Mouse (Mus musculus) neural tube, postnatal 0 days (tissue): Measurements from ENCODE around the gene Fam129c. TPM values are rescaled to one million over a fixed set of nuclear protein-coding genes. Genes with fewer than 3 reads are reported as not detected.

ENCODE experiments used
- microRNA-seq: library from miRNA; unstranded; fragments of <30 nt; microRNA quantifications from one replicate; pipeline ENCODE4, GENCODE M21; 2016
- polyA plus RNA-seq: library from polyadenylated mRNA; unstranded; fragments of >200 nt; fragmentation: Nextera tagmentation; extraction: Ambion mirVana; gene quantifications from 2 replicates; pipeline ENCODE4 v1.2.1, GENCODE M21; 2015

The Fam129c gene
- polyA plus RNA-seq, result 6.7 and 7.2 TPM in 2 replicates

GRCm38 (mm10) chr8:71597451-71597850, at the start of gene Fam129c:
Gene Fam129c, plus strand, starts transcription at chr8:71597648.

GRCm38 (mm10) chr8:71558071-71558957, 39.1 kb upstream of the Fam129c start, which contains the start of gene Tmem221:
Gene Tmem221, minus strand, starts transcription at chr8:71558871.

GRCm38 (mm10) chr8:71566501-71566900, 30.9 kb upstream of the Fam129c start, which contains the start of gene Nxnl1:
Gene Nxnl1, minus strand, starts transcription at chr8:71566601.

GRCm38 (mm10) chr8:71568387-71568937, 29.0 kb upstream of the Fam129c start, which contains the start of gene Slc27a1:
Gene Slc27a1, plus strand, starts transcription at chr8:71568882.

GRCm38 (mm10) chr8:71591471-71592373, 5.7 kb upstream of the Fam129c start, which contains the start of gene Pgls:
Gene Pgls, plus strand, starts transcription at chr8:71592176.

GRCm38 (mm10) chr8:71610822-71611651, 13.6 kb downstream of the Fam129c start, which contains the start of gene Colgalt1:
Gene Colgalt1, plus strand, starts transcription at chr8:71610998.

Small RNAs within 50 kb of the gene (microRNA-seq; reads per million reads assigned to microRNA genes)
- gene Mir6769b, result 2.6 reads per million

Other genes starting within 250 kb of the Fam129c start
- gene Use1, start 230.8 kb upstream of the Fam129c start, polyA plus RNA-seq, result 130 and 134 TPM in 2 replicates
- gene Ocel1, start 226.3 kb upstream of the Fam129c start, polyA plus RNA-seq, result 7.0 and 7.8 TPM in 2 replicates
- 38.2 and 41.9 TPM in 2 replicates for gene Nr2f6, start 215.7 kb upstream of the Fam129c start, polyA plus RNA-seq
- 4.2 and 5.3 TPM in 2 replicates for gene Ushbp1, start 201.8 kb upstream of the Fam129c start, polyA plus RNA-seq
- 92.1 and 102 TPM in 2 replicates for gene Babam1, start 200.8 kb upstream of the Fam129c start, polyA plus RNA-seq
- 2.6 TPM in 2 replicates for gene Ankle1, start 191.6 kb upstream of the Fam129c start, polyA plus RNA-seq
- 185 and 196 TPM in 2 replicates for gene Abhd8, start 134.0 kb upstream of the Fam129c start, polyA plus RNA-seq
- gene Mrpl34, start 132.7 kb upstream of the Fam129c start, polyA plus RNA-seq, result 148 and 173 TPM in 2 replicates
- 259 and 265 TPM in 2 replicates for gene Dda1, start 128.4 kb upstream of the Fam129c start, polyA plus RNA-seq
- 8.4 and 10.0 TPM in 2 replicates for gene Ano8, start 111.7 kb upstream of the Fam129c start, polyA plus RNA-seq
- 18.4 and 18.7 TPM in 2 replicates for gene Gtpbp3, start 109.5 kb upstream of the Fam129c start, polyA plus RNA-seq
- gene Plvap, start 85.9 kb upstream of the Fam129c start, polyA plus RNA-seq, result 15.4 and 15.8 TPM in 2 replicates
- gene Ccdc194, start 71.9 kb upstream of the Fam129c start, polyA plus RNA-seq, result not detected in 2 replicates
- gene Bst2, start 60.2 kb upstream of the Fam129c start, polyA plus RNA-seq, result 24.3 and 26.4 TPM in 2 replicates
- 89.4 and 91.4 TPM in 2 replicates for gene Mvb12a, start 54.7 kb upstream of the Fam129c start, polyA plus RNA-seq
- 0.28 and 0.40 TPM in 2 replicates for gene Tmem221, start 38.8 kb upstream of the Fam129c start, polyA plus RNA-seq
- 0.05 and 0.17 TPM in 2 replicates for gene Nxnl1, start 31.0 kb upstream of the Fam129c start, polyA plus RNA-seq
- gene Slc27a1, start 28.8 kb upstream of the Fam129c start, polyA plus RNA-seq, result 143 and 156 TPM in 2 replicates
- 262 and 266 TPM in 2 replicates for gene Pgls, start 5.5 kb upstream of the Fam129c start, polyA plus RNA-seq
- gene Colgalt1, start 13.3 kb downstream of the Fam129c start, polyA plus RNA-seq, result 64.4 and 77.9 TPM in 2 replicates
- gene Unc13a, start 74.1 kb downstream of the Fam129c start, polyA plus RNA-seq, result 15.7 and 19.2 TPM in 2 replicates
- gene Jak3, start 78.6 kb downstream of the Fam129c start, polyA plus RNA-seq, result 7.6 and 8.0 TPM in 2 replicates
- 1.5 and 2.0 TPM in 2 replicates for gene Insl3, start 91.6 kb downstream of the Fam129c start, polyA plus RNA-seq
- gene B3gnt3, start 104.1 kb downstream of the Fam129c start, polyA plus RNA-seq, result 0.47 and 0.90 TPM in 2 replicates
- gene Fcho1, start 128.1 kb downstream of the Fam129c start, polyA plus RNA-seq, result 56.6 and 70.9 TPM in 2 replicates